Mouse (Mus musculus) heart, postnatal 0 days (tissue): ENCODE measurements around the gene Csrnp1. TPM values are rescaled to one million over a fixed set of nuclear protein-coding genes. Genes with fewer than 3 reads are reported as not detected.

Source experiments
- ATAC-seq: fragments of 200-750 bp; cut with Nextera tagmentation; 2 replicates; pipeline ENCODE4 v1.8.0; 2017; ENCODE audit warnings: low read depth, moderate number of reproducible peaks, moderate library complexity; ENCODE audit not compliant: insufficient read depth
- DNase-seq: peaks from one replicate; pipeline ENCODE4 v3.0.0-alpha.2; 2016; ENCODE audit warnings: low spot score
- H3K27ac ChIP-seq: fragments of 300-500 bp; sonication (generic); 2 replicates; pipeline ENCODE4 v1.5.1; 2014; ENCODE audit warnings: low read depth, mild to moderate bottlenecking
- H3K27me3 ChIP-seq: fragments of 300-500 bp; sonication (generic); 2 replicates; pipeline ENCODE4 v1.6.1; 2014; ENCODE audit warnings: low read length, mixed read lengths; ENCODE audit not compliant: control insufficient read depth, insufficient read depth
- H3K36me3 ChIP-seq: fragments of 300-500 bp; sonication (generic); replicated peaks from 2 replicates; pipeline ENCODE4 v1.6.1; 2014; ENCODE audit warnings: low read length, mixed read lengths; ENCODE audit not compliant: control insufficient read depth, insufficient read depth
- H3K4me1 ChIP-seq: fragments of 300-500 bp; sonication (generic); 2 replicates; pipeline ENCODE4 v1.6.1; 2014; ENCODE audit warnings: antibody characterized with exemption; ENCODE audit not compliant: control insufficient read depth, insufficient read depth
- H3K4me2 ChIP-seq: fragments of 300-500 bp; sonication (generic); 2 replicates; pipeline ENCODE4 v1.6.1; 2014; ENCODE audit warnings: low read depth, mild to moderate bottlenecking, low read length, moderate library complexity
- H3K4me3 ChIP-seq: fragments of 300-500 bp; sonication (generic); 2 replicates; pipeline ENCODE4 v1.5.1; 2014; ENCODE audit warnings: low read depth, low read length
- H3K9ac ChIP-seq: fragments of 300-500 bp; sonication (generic); replicated peaks from 2 replicates; pipeline ENCODE4 v1.6.1; 2014; ENCODE audit warnings: low read depth, low read length, mixed read lengths
- H3K9me3 ChIP-seq: fragments of 300-500 bp; sonication (generic); replicated peaks from 2 replicates; pipeline ENCODE4 v1.6.1; 2016; ENCODE audit warnings: low read length; ENCODE audit not compliant: control insufficient read depth
- CTCF ChIP-seq: IDR thresholded peaks from 2 replicates; pipeline ENCODE4 v1.5.1; 2016; ENCODE audit warnings: antibody characterized with exemption, control low read depth, low read depth
- EP300 ChIP-seq: IDR thresholded peaks from 2 replicates; pipeline ENCODE4 v1.6.1; 2016; ENCODE audit warnings: antibody characterized with exemption, low read depth
- WGBS: fragments of 180-500 bp; shearing (Covaris S2); extraction: QIAGEN DNeasy Blood & Tissue Kit; methylation state at CpG from one replicate; pipeline ENCODE4 v1.1.7; 2014; 5-methylcytosine and 5-hydroxymethylcytosine counted together
- polyA plus RNA-seq: library from polyadenylated mRNA; unstranded; fragments of >200 nt; fragmentation: Nextera tagmentation; extraction: Ambion mirVana; gene quantifications from 2 replicates; pipeline ENCODE4 v1.2.1, GENCODE M21; 2015
- total RNA-seq: library from RNA; depleted of rRNA; stranded (reverse); fragments of >200 nt; gene quantifications from 2 replicates; pipeline ENCODE4 v1.2.3, GENCODE M21; 2014; ENCODE audit warnings: low replicate concordance

Gene Csrnp1
- total and polyA plus RNA-seq, 2 experiments from 2014 or later, result 4.0 to 23.8 TPM

DNA sequence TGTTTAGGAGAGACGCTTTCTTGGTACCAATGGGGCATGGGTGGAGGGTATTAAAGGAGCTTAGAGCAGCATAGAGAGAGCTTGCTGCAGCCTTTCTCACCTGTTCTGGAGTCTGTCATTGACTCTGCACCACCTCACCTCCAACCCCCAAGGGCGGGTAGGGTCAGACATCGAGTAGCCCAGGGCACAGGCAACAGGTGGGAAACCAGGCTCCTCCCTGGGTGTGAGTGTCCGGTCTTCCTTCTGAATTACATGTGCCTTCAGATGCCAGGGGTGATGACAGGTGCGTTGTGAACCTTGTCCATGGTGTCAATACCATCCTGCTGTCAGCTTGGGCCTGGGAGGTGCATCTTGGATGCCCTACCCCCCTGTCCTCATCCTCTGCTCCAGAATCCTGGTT is 40.2 kb upstream of the Csrnp1 start:
- H3K9me3 ChIP-seq, result no peaks in the 10 kb centered on the region
- no peak for DNase-seq
- H3K4me3 ChIP-seq, result no peak overlapping the region
- ATAC-seq, result no peak
- no peak overlapping the region for H3K4me2 ChIP-seq
- H3K4me1 ChIP-seq, result peaks cover 28% of the 10 kb centered on the region
- H3K27me3 ChIP-seq, result no peaks in the 10 kb centered on the region
- H3K36me3 ChIP-seq, result peaks cover 2% of the 10 kb centered on the region; the same call in 1 of the 2 replicates
- TF ChIP-seq CTCF (no peak), EP300 (no peak)
- WGBS, result 57% methylated on average over 5 of the region's 5 CpGs
- peak overlapping the region; percentile 98 for H3K27ac ChIP-seq
- H3K9ac ChIP-seq, result no peak overlapping the region

- DNase-seq (peak; percentile 41), ATAC-seq (no peak)
These were observed 39.7 kb upstream of the Csrnp1 start for GRCm38 (mm10) chr9:120024171-120024570.

DNA sequence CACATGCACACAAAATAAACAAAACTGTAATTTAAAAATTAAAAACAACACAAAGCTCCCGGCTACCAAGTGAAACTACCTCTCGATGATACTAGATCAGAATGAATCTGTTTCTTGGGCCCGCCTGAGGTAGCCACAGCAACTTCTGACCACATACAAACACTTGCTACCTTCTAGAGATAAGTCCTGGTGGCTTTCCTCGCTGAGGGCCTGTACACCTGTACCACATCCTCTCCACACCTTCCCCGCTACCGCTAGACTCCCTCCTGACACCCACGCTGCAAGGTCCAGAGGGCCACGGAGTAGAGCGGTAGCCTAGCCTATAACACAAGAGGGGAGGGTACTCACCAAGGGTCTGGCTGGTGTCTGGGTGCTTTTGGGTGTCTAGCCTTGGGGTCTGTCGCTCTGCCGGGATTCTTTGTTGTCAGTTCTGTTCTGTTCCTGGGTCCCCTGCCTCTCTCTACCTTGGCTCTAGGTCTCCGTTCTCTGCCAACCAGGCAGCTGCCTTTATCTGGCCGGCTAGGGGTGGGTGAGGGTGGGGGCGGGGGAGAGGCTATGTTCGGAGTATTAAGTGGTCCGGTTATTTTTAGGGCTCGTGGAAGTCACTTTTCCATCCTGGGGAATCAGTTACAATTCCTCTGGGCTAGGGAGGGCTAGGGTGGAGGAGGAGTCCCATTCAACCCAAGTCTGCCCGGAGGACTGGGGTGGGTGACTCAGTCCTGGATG is 38.8 kb upstream of the Csrnp1 start, which contains the start of gene Xirp1:
Gene Xirp1 (minus strand): TSS at position 513 of the 726 bp plus-strand sequence.
- Histone ChIP-seq H3K9ac (peak within 1 kb of the TSS; percentile 98), H3K27ac (peak within 1 kb of the TSS; percentile 98), H3K36me3 (peaks cover 15% of the 10 kb centered on the region), H3K4me3 (peak within 1 kb of the TSS; percentile 78), H3K9me3 (no peaks in the 10 kb centered on the region), H3K27me3 (no peaks in the 10 kb centered on the region), H3K4me2 (peak within 1 kb of the TSS; percentile 59), H3K4me1 (peaks cover 31% of the 10 kb centered on the region)
- 29% methylated on average over 18 of the region's 18 CpGs for WGBS
- TF ChIP-seq EP300 (no peak), CTCF (no peak)
- ATAC-seq, result peak; percentile 51
- peak; percentile 88 for DNase-seq

More at GRCm38 (mm10) chr9:120024171-120024570, 39.7 kb upstream of the Csrnp1 start:
- peak overlapping the region; percentile 98 for H3K27ac ChIP-seq
- H3K4me1 ChIP-seq, result peaks cover 31% of the 10 kb centered on the region
- peak overlapping the region; percentile 59 for H3K4me2 ChIP-seq
- no peaks in the 10 kb centered on the region for H3K9me3 ChIP-seq
- peak overlapping the region; percentile 78; the same call in 1 of the 2 replicates for H3K4me3 ChIP-seq
- no peaks in the 10 kb centered on the region for H3K27me3 ChIP-seq
- peaks cover 6% of the 10 kb centered on the region for H3K36me3 ChIP-seq
- WGBS, result 28% methylated on average over 10 of the region's 10 CpGs
- no peak for TF ChIP-seq CTCF
- TF ChIP-seq EP300, result no peak
- H3K9ac ChIP-seq, result 0 out of 2 replicates have a peak overlapping the region, but pooled peaks have one; percentile 18

GRCm38 (mm10) chr9:120021164-120021563 is 36.7 kb upstream of the Csrnp1 start:
- 22% methylated on average over 5 of the region's 5 CpGs for WGBS
- no peaks in the 10 kb centered on the region for H3K9me3 ChIP-seq
- ATAC-seq (peak; percentile 70), DNase-seq (peak; percentile 79)
- peaks cover 36% of the 10 kb centered on the region for H3K36me3 ChIP-seq
- no peaks in the 10 kb centered on the region for H3K27me3 ChIP-seq
- H3K9ac ChIP-seq, result peak overlapping the region; percentile 98
- H3K4me3 ChIP-seq, result peak overlapping the region; percentile 78
- peaks cover 26% of the 10 kb centered on the region for H3K4me1 ChIP-seq
- H3K27ac ChIP-seq, result peak overlapping the region; percentile 98
- TF ChIP-seq CTCF (no peak), EP300 (peak; percentile 65; the same call in 1 of the 2 replicates)
- H3K4me2 ChIP-seq, result peak overlapping the region; percentile 59

- Histone ChIP-seq H3K27me3 (no peaks in the 10 kb centered on the region), H3K9me3 (no peaks in the 10 kb centered on the region), H3K36me3 (peaks cover 44% of the 10 kb centered on the region), H3K27ac (peak overlapping the region; percentile 98), H3K4me3 (peak overlapping the region; percentile 78), H3K9ac (peak overlapping the region; percentile 98), H3K4me1 (peaks cover 24% of the 10 kb centered on the region), H3K4me2 (peak overlapping the region; percentile 59)
- DNase-seq (peak; percentile 84), ATAC-seq (peak; percentile 15; the same call in 1 of the 2 replicates)
- TF ChIP-seq CTCF (peak; percentile 82), EP300 (no peak; the same call in 1 of the 2 replicates)
- 15% methylated on average over 7 of the region's 7 CpGs for WGBS
These were observed 35.9 kb upstream of the Csrnp1 start for GRCm38 (mm10) chr9:120020285-120020890.
